ENCODE assay signal across 14 mouse cellular contexts in the genomic region with DNA sequence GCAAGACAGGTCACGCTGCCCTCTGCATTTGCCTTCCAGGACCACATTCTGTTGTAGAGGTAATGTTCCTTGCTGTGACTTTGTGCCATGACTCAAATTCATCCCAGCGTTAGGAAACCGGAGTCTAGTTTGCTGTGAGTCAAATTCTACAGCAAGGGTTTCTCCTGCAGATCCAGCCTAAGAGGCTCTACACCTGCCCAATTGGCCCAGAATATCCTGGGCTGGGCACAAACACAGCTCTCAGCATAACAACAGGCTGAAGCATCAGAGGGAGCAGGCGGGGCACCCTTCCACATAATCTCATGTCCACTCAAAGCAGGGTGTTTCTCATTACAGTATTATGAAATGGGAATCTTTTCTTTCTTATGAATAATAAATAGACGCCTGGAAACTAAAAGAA.
DNase-seq lines count a peak whose midpoint lies in the region.
"Had no signal": no experiment of that assay in that cellular context is flagged by ENCODE, and none has a peak within 500 bp of the region (broad histone marks: within the 10 kb centered on the region; RNA-seq: fewer than 3 reads in every experiment).

No protein-coding gene starts in this region.

- peak; percentile 6 for DNase-seq in gastrocnemius, postnatal 14 days
- no peak for DNase-seq in gastrocnemius, postnatal 36 days
- DNase-seq in layer of hippocampus, adult 18-20 months (ENCODE audit: low spot score in 2 of 2) = peak; percentile 4 to 32
- DNase-seq in layer of hippocampus, postnatal 36 days = no peak
- DNase-seq in urinary bladder, postnatal 36 days (ENCODE audit: low spot score in 2 of 2) = peak; percentile 10 to 24
- no peak for DNase-seq in urinary bladder, postnatal 25 days (ENCODE audit: low spot score)
- DNase-seq in adrenal gland, postnatal 14 days = no peak
- DNase-seq: adrenal gland, postnatal 10 days; cerebellum, adult 9-11 months; kidney, postnatal 25 days; left cerebral cortex, postnatal 4 days; lung, postnatal 36 days; thymus, adult 2 months; thymus, postnatal 4 days had no signal

- intact Hi-C loops in gastrocnemius, postnatal 14 days (cut with DNase I; ENCODE audit: low total_unique reads) = no loop called here
- intact Hi-C loops in gastrocnemius, postnatal 36 days (cut with DNase I) = no loop called here

Comparison
In these comparisons a context has a peak if more than half of its experiments do, and no peak if none do; other contexts are left out.
1. DNase-seq: peak in gastrocnemius, postnatal 14 days (single experiment), layer of hippocampus, adult 18-20 months (2 of 2) and urinary bladder, postnatal 36 days (2 of 2); none in gastrocnemius, postnatal 36 days (0 of 2), layer of hippocampus, postnatal 36 days (0 of 2), urinary bladder, postnatal 25 days (single experiment) and adrenal gland, postnatal 14 days (single experiment).